17 mouse cellular contexts compared by ENCODE assay signal in genomic region chr14:99063091-99063490, GRCm38 (mm10).
"Had no signal": no experiment of that assay in that cellular context is flagged by ENCODE, and none has a peak within 500 bp of the region (broad histone marks: within the 10 kb centered on the region; RNA-seq: fewer than 3 reads in every experiment).

No protein-coding gene starts in this region.

- ATAC-seq: hindbrain, embryonic 16.5 days; inflammation-experienced regulatory T-cells, adult 6 months; intestine, embryonic 15.5 days; intestine, postnatal 0 days; liver, embryonic 12.5 days had no signal

- DNase-seq: gastrocnemius, adult 2 months; gastrocnemius, postnatal 10 days; gastrocnemius, postnatal 25 days; heart, adult 18-20 months; heart, postnatal 10 days; heart, postnatal 4 days; kidney, adult 18-20 months; kidney, adult 8-10 months; kidney, postnatal 10 days; kidney, postnatal 25 days; kidney, postnatal 4 days; left cerebral cortex, postnatal 4 days had no signal
